Mouse (Mus musculus) lung, adult 2 months (tissue): ENCODE measurements at regions not wholly inside any gene's neighbourhood (a gene's known extent, or its start where the extent isn't known, plus 50 kb on each side); places are given as distances from the start of the nearest gene placed in this dataset.

Experiments
- CTCF ChIP-seq: fragments of 200-500 bp; IDR thresholded peaks from 2 replicates; pipeline ENCODE4 v1.5.1; 2011; ENCODE audit warnings: mild to moderate bottlenecking, low read length, control low read depth; ENCODE audit not compliant: insufficient read depth
- POLR2A ChIP-seq: fragments of 200-500 bp; IDR thresholded peaks from 2 replicates; pipeline ENCODE4 v1.6.1; 2011; ENCODE audit warnings: low read depth, mild to moderate bottlenecking, control low read depth, low read length, borderline replicate concordance; ENCODE audit errors: extremely low read depth

- TF ChIP-seq CTCF (no peak), POLR2A (no peak)
Observed at GRCm38 (mm10) chr4:106195497-106196166, 120.4 kb upstream of the Usp24 start.
